Mouse (Mus musculus) layer of hippocampus, postnatal 25 days (tissue): ENCODE measurements at regions not wholly inside any gene's neighbourhood (a gene's known extent, or its start where the extent isn't known, plus 50 kb on each side); places are given as distances from the start of the nearest gene placed in this dataset.

ENCODE experiments used
- DNase-seq, 2 experiments: peaks; one replicate each; pipeline ENCODE4 v3.0.0; 2022; ENCODE audit warnings: mixed read lengths in 2 of 2, low spot score in 1 of 2; ENCODE audit errors: extremely low spot score in 1 of 2

- DNase-seq = no peak
Measured at GRCm38 (mm10) chr13:29027146-29027545, 73.6 kb upstream of the Sox4 start.

- DNase-seq = no peak
Measured at GRCm38 (mm10) chr13:29023486-29023885, 70.0 kb upstream of the Sox4 start.

GRCm38 (mm10) chr13:29019839-29020238 lies 66.3 kb upstream of the Sox4 start:
- no peak for DNase-seq

- DNase-seq = peak; percentile 45
Measured at GRCm38 (mm10) chr13:29016145-29016651, 62.7 kb upstream of the Sox4 start.

GRCm38 (mm10) chr13:29015605-29015994 lies 62.1 kb upstream of the Sox4 start:
- no peak for DNase-seq

- DNase-seq = no peak
Measured at GRCm38 (mm10) chr13:29014827-29015604, 61.5 kb upstream of the Sox4 start.

GRCm38 (mm10) chr13:29014066-29014826 lies 60.7 kb upstream of the Sox4 start:
- DNase-seq = no peak

GRCm38 (mm10) chr13:29006467-29006866 lies 53.0 kb upstream of the Sox4 start:
- no peak for DNase-seq
